Mouse (Mus musculus): Measurements from ENCODE around the gene Ciao1.

DNA sequence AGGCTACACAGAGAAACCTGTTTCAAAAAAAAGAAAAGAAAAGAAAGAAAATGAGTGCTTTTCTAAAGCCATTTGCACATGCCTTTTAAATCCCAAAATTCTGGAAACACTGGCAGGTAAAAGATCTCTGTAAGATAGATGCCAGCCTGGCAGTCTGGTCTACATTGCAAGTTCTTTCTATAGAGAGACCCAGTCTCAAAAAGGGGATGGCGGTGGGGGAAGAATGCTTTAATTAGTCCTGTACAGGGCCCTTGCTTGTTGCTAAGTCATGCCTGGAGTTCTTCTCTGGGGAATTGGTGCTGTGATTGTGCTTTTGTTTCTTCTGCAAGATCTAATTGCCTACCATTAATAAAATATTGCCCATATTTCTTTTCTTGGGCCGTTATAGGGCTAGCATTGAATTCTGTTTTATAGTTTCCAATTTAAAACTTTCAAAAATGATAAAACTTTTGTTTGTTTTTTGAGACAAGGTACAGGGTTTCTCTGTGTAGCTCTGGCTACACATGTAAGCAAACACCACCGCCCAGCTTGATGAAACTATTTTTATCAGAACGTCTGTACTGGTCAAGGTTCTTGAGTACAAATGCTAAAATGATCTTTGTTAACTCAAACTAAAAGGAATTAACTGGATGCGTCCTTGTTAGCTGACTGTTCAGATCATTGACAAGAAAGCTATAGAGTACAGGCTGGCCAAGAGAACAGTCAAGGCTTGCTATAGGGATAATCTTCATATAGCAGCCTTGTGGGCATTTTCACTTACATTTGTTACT lies 28.1 kb upstream of the Ciao1 start:
- no peak for TF ChIP-seq EP300 (IDR thresholded peaks at IDR 0.05; ENCODE audit: low read depth)
- no peak for TF ChIP-seq CTCF (IDR thresholded peaks at IDR 0.05; ENCODE audit: low read depth)
